ENCODE assay signal across 8 mouse cellular contexts in genomic region chr3:95861796-95862195, GRCm38 (mm10). TPM values are rescaled to one million over a fixed set of nuclear protein-coding genes. Genes with fewer than 3 reads are reported as not detected.
DNase-seq lines count a peak whose midpoint lies in the region; ATAC-seq lines count a peak whose summit lies in the region.

No protein-coding gene starts in this region.

- no peak overlapping the region for H3K4me3 ChIP-seq in hindbrain, embryonic 10.5 days

- 39% methylated on average over 2 of the region's 2 CpGs for WGBS in hindbrain, embryonic 10.5 days

- peak; percentile 61 to 93 for DNase-seq in adrenal gland, adult (ENCODE audit: inconsistent age in 2 of 2, low spot score in 1 of 2)
- DNase-seq in adrenal gland, postnatal 25 days: no peak
- peak; percentile 83 for DNase-seq in adrenal gland, postnatal 10 days
- DNase-seq in hindbrain, embryonic 10.5 days (ENCODE audit: low spot score): peak; percentile 50
- peak; percentile 84 for DNase-seq in layer of hippocampus, adult 9-10 months (ENCODE audit: low spot score)
- DNase-seq in lung, postnatal 14 days: peak; percentile 91
- peak; percentile 68 for DNase-seq in skeletal muscle tissue, adult 2 months (ENCODE audit: low read depth, low spot score)

- no peaks in the 10 kb centered on the region for H3K9me3 ChIP-seq in hindbrain, embryonic 10.5 days

- ATAC-seq in erythroblast, adult 5-6 weeks (replicated peaks; ENCODE audit: low FRiP score, poor library complexity, severe bottlenecking): peak; percentile 91

- H3K4me1 ChIP-seq in hindbrain, embryonic 10.5 days (replicated peaks): no peaks in the 10 kb centered on the region

- no peaks in the 10 kb centered on the region for H3K27me3 ChIP-seq in hindbrain, embryonic 10.5 days (ENCODE audit: insufficient read depth, poor library complexity, severe bottlenecking)

- H3K27ac ChIP-seq in hindbrain, embryonic 10.5 days: no peak overlapping the region

- peaks cover 51% of the 10 kb centered on the region for H3K36me3 ChIP-seq in hindbrain, embryonic 10.5 days

RNA-seq across cellular contexts. Expression of gene Prpf3, which starts 6.1 kb away (rescaled TPM):
- 32.3 and 32.7 TPM in 2 replicates for total RNA-seq in adrenal gland, postnatal 25 days (2021)
- 10 to 100 TPM; 25.1 to 26.7 TPM for total RNA-seq in adrenal gland, postnatal 10 days (2021)
- total RNA-seq in erythroblast, adult 5-6 weeks (2015; ENCODE audit: low replicate concordance): 6.0 and 12.5 TPM in 2 replicates
- 14.6 and 21.2 TPM in 2 replicates for total RNA-seq in erythroblast, adult 5-6 weeks (2017; ENCODE audit: low replicate concordance)
- polyA plus RNA-seq in hindbrain, embryonic 10.5 days (2016; fragmentation: Nextera tagmentation; extraction: Ambion mirVana): 51.5 and 66.9 TPM in 2 replicates

RNA-seq across cellular contexts. Expression of gene Mrps21, which starts 9.5 kb away (rescaled TPM):
- 272 and 279 TPM in 2 replicates for total RNA-seq in adrenal gland, postnatal 25 days (2021)
- total RNA-seq in adrenal gland, postnatal 10 days (2021): 100 to 1,000 TPM; 270 to 288 TPM
- total RNA-seq in erythroblast, adult 5-6 weeks (2015; ENCODE audit: low replicate concordance): 35.5 and 95.7 TPM in 2 replicates
- 87.3 and 106 TPM in 2 replicates for total RNA-seq in erythroblast, adult 5-6 weeks (2017; ENCODE audit: low replicate concordance)
- 379 and 403 TPM in 2 replicates for polyA plus RNA-seq in hindbrain, embryonic 10.5 days (2016; fragmentation: Nextera tagmentation; extraction: Ambion mirVana)

RNA-seq across cellular contexts. Expression of gene Ciart, which starts 20.3 kb away (rescaled TPM):
- total RNA-seq in adrenal gland, postnatal 25 days (2021): 7.9 and 8.3 TPM in 2 replicates
- total RNA-seq in adrenal gland, postnatal 10 days (2021): 1 to 10 TPM; 1.9 to 4.9 TPM
- not detected in 2 replicates for total RNA-seq in erythroblast, adult 5-6 weeks (2015; ENCODE audit: low replicate concordance)
- total RNA-seq in erythroblast, adult 5-6 weeks (2017; ENCODE audit: low replicate concordance): not detected in 2 replicates
- 9.5 and 13.6 TPM in 2 replicates for polyA plus RNA-seq in hindbrain, embryonic 10.5 days (2016; fragmentation: Nextera tagmentation; extraction: Ambion mirVana)

RNA-seq across cellular contexts. Expression of gene BC028528, which starts 30.0 kb away (rescaled TPM):
- 9.3 and 10.3 TPM in 2 replicates for total RNA-seq in adrenal gland, postnatal 25 days (2021)
- total RNA-seq in adrenal gland, postnatal 10 days (2021): 10 to 100 TPM; 27.7 to 38.8 TPM
- 19.0 and 37.9 TPM in 2 replicates for total RNA-seq in erythroblast, adult 5-6 weeks (2015; ENCODE audit: low replicate concordance)
- 7.0 and 15.9 TPM in 2 replicates for total RNA-seq in erythroblast, adult 5-6 weeks (2017; ENCODE audit: low replicate concordance)
- polyA plus RNA-seq in hindbrain, embryonic 10.5 days (2016; fragmentation: Nextera tagmentation; extraction: Ambion mirVana): 12.3 and 12.7 TPM in 2 replicates

RNA-seq across cellular contexts. Expression of gene Aph1a, which starts 32.0 kb away (rescaled TPM):
- total RNA-seq in adrenal gland, postnatal 25 days (2021): 93.3 and 145 TPM in 2 replicates
- 100 to 1,000 TPM; 167 to 171 TPM for total RNA-seq in adrenal gland, postnatal 10 days (2021)
- total RNA-seq in erythroblast, adult 5-6 weeks (2015; ENCODE audit: low replicate concordance): 8.8 and 13.1 TPM in 2 replicates
- total RNA-seq in erythroblast, adult 5-6 weeks (2017; ENCODE audit: low replicate concordance): 6.1 and 9.8 TPM in 2 replicates
- polyA plus RNA-seq in hindbrain, embryonic 10.5 days (2016; fragmentation: Nextera tagmentation; extraction: Ambion mirVana): 33.9 and 35.8 TPM in 2 replicates
